Mouse (Mus musculus) urinary bladder, postnatal 4 days (tissue): Measurements from ENCODE around the gene Trp53i11.
A peak's percentile ranks its signal among the peaks of the same experiment; 100 is the strongest.

Experiments
- DNase-seq, 2 experiments: peaks; one replicate each; pipeline ENCODE4 v3.0.0; 2021 to 2022; ENCODE audit warnings: low spot score in 2 of 2

The Trp53i11 gene

DNA sequence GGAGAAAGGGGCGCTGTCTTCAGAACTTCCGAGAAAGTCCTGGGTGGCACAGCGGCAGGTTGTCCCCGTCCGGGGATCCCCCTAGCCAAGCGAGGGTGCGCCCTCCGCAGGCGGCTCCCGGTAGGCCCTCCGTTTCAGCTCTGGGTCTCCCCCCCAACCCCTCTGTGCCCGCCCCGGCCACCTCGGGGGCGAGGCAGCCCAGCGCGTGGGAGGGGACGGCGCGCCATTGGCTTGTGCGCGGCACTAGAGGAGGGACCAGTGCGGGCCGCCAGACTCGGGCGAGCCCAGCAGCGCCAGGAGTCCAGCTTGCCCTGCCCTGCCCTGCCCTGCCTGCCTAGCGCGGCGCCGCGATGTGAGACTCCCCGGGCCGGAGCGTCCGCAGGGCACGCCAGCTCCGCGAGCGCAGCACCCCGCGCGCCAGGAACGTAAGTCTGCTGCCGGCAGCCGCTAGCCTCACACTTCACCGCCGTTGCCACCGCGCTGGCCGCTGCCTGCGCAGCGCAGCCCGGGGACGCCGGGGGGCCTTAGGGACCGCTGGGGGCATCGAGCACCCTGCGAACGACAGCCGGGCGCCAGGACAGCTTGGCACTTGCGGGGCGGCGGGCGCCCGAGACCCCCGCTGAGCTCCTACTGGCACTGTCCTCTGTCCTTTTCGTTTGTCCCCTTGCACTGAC lies at the start of gene Trp53i11:
Gene Trp53i11 (plus strand): TSS at position 226 of the 674 bp plus-strand sequence.
- DNase-seq: peak; percentile 82

GRCm38 (mm10) chr2:93139476-93139875 lies 47.9 kb upstream of the Trp53i11 start:
- DNase-seq: no peak

- no peak for DNase-seq
Measured at GRCm38 (mm10) chr2:93141329-93141728, 46.0 kb upstream of the Trp53i11 start.

GRCm38 (mm10) chr2:93142616-93143015 lies 44.7 kb upstream of the Trp53i11 start:
- DNase-seq: no peak

GRCm38 (mm10) chr2:93144126-93144525 lies 43.2 kb upstream of the Trp53i11 start:
- DNase-seq: no peak

DNA sequence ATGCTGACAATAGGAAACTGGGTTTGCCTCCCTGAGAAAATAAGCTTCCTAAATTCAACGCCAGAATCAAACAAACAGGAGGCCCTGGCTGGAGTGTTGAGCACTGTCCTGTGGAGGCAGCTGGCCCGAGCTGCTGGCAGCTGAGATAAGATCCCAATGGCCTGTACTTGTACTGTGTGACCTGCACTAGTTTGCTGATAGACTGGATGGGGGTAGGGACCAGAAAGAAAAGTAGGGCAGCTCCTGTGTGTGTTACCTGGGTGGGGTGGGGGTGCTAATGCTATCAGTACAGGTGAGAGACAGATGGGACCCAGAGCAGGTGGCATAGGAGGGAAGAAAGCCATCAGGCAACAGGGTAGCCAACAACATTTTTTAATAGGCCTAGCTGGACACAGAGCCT lies 37.3 kb upstream of the Trp53i11 start:
- DNase-seq: no peak

- DNase-seq: no peak
Measured at GRCm38 (mm10) chr2:93150673-93151450, 36.5 kb upstream of the Trp53i11 start.

DNA sequence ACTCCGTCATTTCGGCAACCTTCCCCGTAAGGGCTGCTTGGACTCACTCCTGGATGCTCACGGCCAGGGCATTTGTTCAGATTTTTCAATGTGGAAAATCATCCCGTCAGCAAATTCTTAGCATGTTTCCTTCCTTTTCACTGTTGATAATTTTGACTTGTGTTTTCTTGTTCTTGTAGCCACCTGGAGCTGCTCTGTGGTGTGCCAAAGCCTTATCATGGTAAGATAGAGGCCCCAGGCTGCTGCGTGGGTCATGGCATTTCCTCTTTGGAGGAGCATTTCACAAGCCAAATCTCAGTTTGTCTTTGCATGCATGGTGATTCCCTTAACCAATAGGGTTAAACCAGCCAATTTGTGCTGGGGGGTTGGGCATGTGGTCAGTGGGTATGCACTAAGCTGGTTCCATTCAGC lies 35.2 kb upstream of the Trp53i11 start:
- no peak for DNase-seq

- DNase-seq: no peak
Measured at GRCm38 (mm10) chr2:93152883-93153491, 34.4 kb upstream of the Trp53i11 start.

GRCm38 (mm10) chr2:93153833-93154232 lies 33.5 kb upstream of the Trp53i11 start:
- no peak for DNase-seq

- no peak for DNase-seq
Measured at GRCm38 (mm10) chr2:93154486-93155032, 32.8 kb upstream of the Trp53i11 start.

GRCm38 (mm10) chr2:93160467-93161035 lies 26.8 kb upstream of the Trp53i11 start:
- DNase-seq: no peak

DNA sequence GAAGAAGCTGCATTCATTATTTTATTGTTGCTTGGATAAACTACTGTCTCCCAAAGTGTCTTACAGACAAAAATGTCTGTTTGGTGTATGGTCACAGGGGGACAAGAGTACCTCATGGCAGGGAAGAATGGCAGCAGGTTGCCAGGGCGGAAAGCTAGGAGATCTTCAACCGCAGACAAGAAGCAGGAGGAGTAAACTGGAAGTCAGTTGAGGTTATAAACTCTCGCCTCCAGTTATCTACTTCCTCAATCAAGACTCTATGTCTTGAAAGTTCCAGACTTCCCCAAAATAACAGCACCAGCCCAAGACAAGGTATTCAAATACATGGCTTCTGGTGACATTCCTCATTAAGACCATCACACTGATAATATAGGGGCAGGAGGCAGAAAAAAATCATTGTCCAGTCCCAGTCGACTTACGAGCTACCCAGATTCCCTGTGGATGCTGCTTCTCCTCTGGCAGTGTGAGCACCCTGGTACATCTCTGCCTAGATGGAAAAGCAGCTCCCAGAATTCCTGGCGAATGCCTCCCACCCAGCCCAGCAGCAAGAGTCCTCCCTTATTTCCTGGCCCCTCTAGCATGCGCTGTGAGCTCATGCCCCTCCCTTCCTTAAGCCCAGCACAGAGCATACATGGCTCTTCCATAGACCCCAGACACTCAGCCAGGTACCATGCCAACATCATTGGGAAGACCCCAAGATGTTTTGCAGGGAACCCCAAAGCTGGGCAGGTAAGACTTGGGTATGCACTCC lies 25.3 kb upstream of the Trp53i11 start:
- peak in 1 of 2 experiments; percentile 50 for DNase-seq

DNA sequence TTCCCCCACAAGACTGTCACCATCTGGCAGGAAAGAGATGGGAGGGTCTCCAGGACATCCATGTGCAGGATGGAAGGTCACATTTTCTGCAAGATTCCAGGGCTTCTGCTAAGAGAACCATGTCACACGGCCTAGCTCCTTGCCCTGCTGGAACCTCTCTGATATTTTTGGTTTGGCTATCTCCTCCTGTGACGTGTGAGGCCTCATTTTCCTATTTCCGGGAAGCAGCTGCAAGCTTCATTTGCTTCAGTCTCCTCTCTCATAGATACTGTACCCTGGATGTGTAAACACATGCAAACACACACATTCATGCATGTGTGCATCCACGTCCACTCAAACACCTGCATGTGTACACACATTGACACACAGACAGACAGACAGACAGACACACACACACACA lies 24.6 kb upstream of the Trp53i11 start:
- no peak for DNase-seq

DNA sequence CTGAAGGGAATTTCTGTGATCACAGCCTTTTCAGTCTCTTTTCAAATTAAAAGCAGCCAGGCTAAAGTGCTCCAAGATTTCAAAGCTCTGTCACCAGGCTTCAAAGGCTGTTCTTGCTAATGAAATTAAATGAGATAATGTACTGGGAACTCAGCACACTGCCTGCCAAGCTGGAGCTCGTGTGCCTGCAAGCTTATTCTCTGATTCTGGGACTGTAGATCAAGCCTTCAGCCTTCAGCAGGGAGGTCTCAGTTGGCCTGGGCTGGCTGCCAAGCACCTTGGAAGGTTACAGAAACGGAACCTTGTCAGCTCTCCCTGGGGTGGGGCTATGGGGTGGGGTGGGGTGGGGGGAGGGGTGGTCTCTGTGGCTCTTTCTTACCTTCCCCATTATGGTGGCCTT lies 24.0 kb upstream of the Trp53i11 start:
- no peak for DNase-seq

GRCm38 (mm10) chr2:93163750-93164335 lies 23.5 kb upstream of the Trp53i11 start:
- no peak for DNase-seq

- DNase-seq: no peak
Measured at GRCm38 (mm10) chr2:93166295-93166694, 21.1 kb upstream of the Trp53i11 start.

- no peak for DNase-seq
Measured at GRCm38 (mm10) chr2:93166734-93167406, 20.5 kb upstream of the Trp53i11 start.

GRCm38 (mm10) chr2:93170156-93170844 lies 17.0 kb upstream of the Trp53i11 start:
- DNase-seq: no peak

DNA sequence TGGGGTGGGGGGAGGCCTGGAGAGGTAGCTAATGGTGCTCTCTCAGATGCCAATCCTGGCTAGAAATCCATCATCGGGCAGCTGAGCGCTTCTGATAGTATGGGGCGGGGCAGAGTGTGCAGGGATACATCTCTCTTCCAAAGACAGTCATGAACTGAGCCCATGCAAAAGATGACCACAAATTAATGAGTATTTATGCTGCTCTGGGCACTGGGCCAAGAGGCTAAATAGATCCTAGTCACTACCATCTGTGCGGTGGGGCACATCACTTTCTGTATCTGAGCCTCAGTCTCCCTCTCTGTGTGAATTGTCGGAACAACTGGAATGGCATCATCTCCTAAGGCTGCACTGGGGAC lies 16.5 kb upstream of the Trp53i11 start:
- DNase-seq: no peak
